Mouse (Mus musculus) heart, embryonic 16.5 days (tissue): ENCODE measurements at regions not wholly inside any gene's neighbourhood (a gene's known extent, or its start where the extent isn't known, plus 50 kb on each side); places are given as distances from the start of the nearest gene placed in this dataset.

Source experiments
- ATAC-seq: fragments of 200-750 bp; cut with Nextera tagmentation; replicated peaks from 2 replicates; pipeline ENCODE4 v1.8.0; 2017; ENCODE audit warnings: moderate number of reproducible peaks; ENCODE audit not compliant: insufficient read depth, low FRiP score; ENCODE audit errors: extremely low read depth
- H3K27ac ChIP-seq: fragments of 300-500 bp; sonication (generic); 2 replicates; pipeline ENCODE4 v1.5.1; 2014; ENCODE audit warnings: mild to moderate bottlenecking, low read length, control low read depth, moderate library complexity
- H3K27me3 ChIP-seq: fragments of 300-500 bp; sonication (generic); 2 replicates; pipeline ENCODE4 v1.6.1; 2014; ENCODE audit warnings: low read length, mixed read lengths; ENCODE audit not compliant: control insufficient read depth, insufficient read depth
- H3K36me3 ChIP-seq: fragments of 300-500 bp; sonication (generic); 2 replicates; pipeline ENCODE4 v1.6.1; 2014; ENCODE audit not compliant: control insufficient read depth, insufficient read depth
- H3K4me1 ChIP-seq: fragments of 300-500 bp; sonication (generic); 2 replicates; pipeline ENCODE4 v1.6.1; 2014; ENCODE audit warnings: low read length, mixed read lengths; ENCODE audit not compliant: control insufficient read depth, insufficient read depth
- H3K4me2 ChIP-seq: fragments of 300-500 bp; sonication (generic); 2 replicates; pipeline ENCODE4 v1.6.1; 2014; ENCODE audit warnings: low read depth, mild to moderate bottlenecking, control low read depth, low read length
- H3K4me3 ChIP-seq: fragments of 300-500 bp; sonication (generic); 2 replicates; pipeline ENCODE4 v1.5.1; 2014; ENCODE audit warnings: mild to moderate bottlenecking, control low read depth, low read length
- H3K9ac ChIP-seq: fragments of 300-500 bp; sonication (generic); 2 replicates; pipeline ENCODE4 v1.6.1; 2014; ENCODE audit warnings: low read length, control low read depth
- H3K9me3 ChIP-seq: fragments of 300-500 bp; sonication (generic); replicated peaks from 2 replicates; pipeline ENCODE4 v1.6.1; 2016; ENCODE audit warnings: low read length; ENCODE audit not compliant: control insufficient read depth
- WGBS: fragments of 180-500 bp; shearing (Covaris S2); extraction: QIAGEN DNeasy Blood & Tissue Kit; methylation state at CpG from one replicate; pipeline ENCODE4 v1.1.7; 2014; 5-methylcytosine and 5-hydroxymethylcytosine counted together

GRCm38 (mm10) chr2:167784353-167784752 is 94.7 kb upstream of the Tmem189 start:
- Histone ChIP-seq H3K4me2 (no peak overlapping the region), H3K9me3 (no peaks in the 10 kb centered on the region), H3K27ac (no peak overlapping the region), H3K4me1 (peaks cover 18% of the 10 kb centered on the region), H3K4me3 (no peak overlapping the region), H3K27me3 (no peaks in the 10 kb centered on the region), H3K36me3 (no peaks in the 10 kb centered on the region), H3K9ac (no peak overlapping the region)
- no peak for ATAC-seq
- WGBS = 80% methylated on average over 13 of the region's 13 CpGs

- no peak overlapping the region for H3K9ac ChIP-seq
- ATAC-seq = no peak
- no peak overlapping the region for H3K27ac ChIP-seq
- no peaks in the 10 kb centered on the region for H3K27me3 ChIP-seq
- peaks cover 23% of the 10 kb centered on the region for H3K4me1 ChIP-seq
- no peaks in the 10 kb centered on the region for H3K9me3 ChIP-seq
- no peak overlapping the region for H3K4me3 ChIP-seq
- H3K4me2 ChIP-seq = no peak overlapping the region
- WGBS = 60% methylated on average over 3 of the region's 3 CpGs
- H3K36me3 ChIP-seq = no peaks in the 10 kb centered on the region
Observed at GRCm38 (mm10) chr2:167783374-167783773, 93.8 kb upstream of the Tmem189 start.

- peak overlapping the region; percentile 44; the same call in 1 of the 2 replicates for H3K27ac ChIP-seq
- no peaks in the 10 kb centered on the region for H3K36me3 ChIP-seq
- H3K9ac ChIP-seq = peak overlapping the region; percentile 45; the same call in 1 of the 2 replicates
- no peaks in the 10 kb centered on the region for H3K9me3 ChIP-seq
- no peak overlapping the region for H3K4me3 ChIP-seq
- 0 out of 2 replicates have a peak overlapping the region, but pooled peaks have one; percentile 36 for H3K4me2 ChIP-seq
- H3K27me3 ChIP-seq = no peaks in the 10 kb centered on the region
- no peak for ATAC-seq
- 32% methylated on average over 27 of the region's 27 CpGs for WGBS
- H3K4me1 ChIP-seq = peaks cover 27% of the 10 kb centered on the region
Observed at GRCm38 (mm10) chr2:167782231-167782999, 92.8 kb upstream of the Tmem189 start.

- ATAC-seq = no peak
- Histone ChIP-seq H3K27me3 (no peaks in the 10 kb centered on the region), H3K4me3 (no peak overlapping the region), H3K36me3 (no peaks in the 10 kb centered on the region), H3K4me1 (peaks cover 27% of the 10 kb centered on the region), H3K4me2 (no peak overlapping the region), H3K9me3 (no peaks in the 10 kb centered on the region), H3K9ac (no peak overlapping the region), H3K27ac (peak overlapping the region; percentile 44)
- 36% methylated on average over 13 of the region's 13 CpGs for WGBS
Observed at GRCm38 (mm10) chr2:167781496-167781895, 91.9 kb upstream of the Tmem189 start.

- Histone ChIP-seq H3K9ac (peak overlapping the region; percentile 72), H3K4me3 (no peak overlapping the region), H3K4me1 (peaks cover 33% of the 10 kb centered on the region), H3K4me2 (peak overlapping the region; percentile 83), H3K9me3 (no peaks in the 10 kb centered on the region), H3K27ac (peak overlapping the region; percentile 91), H3K36me3 (no peaks in the 10 kb centered on the region), H3K27me3 (no peaks in the 10 kb centered on the region)
- WGBS = 69% methylated on average over 10 of the region's 10 CpGs
- no peak for ATAC-seq
Observed at GRCm38 (mm10) chr2:167778691-167779090, 89.1 kb upstream of the Tmem189 start.

GRCm38 (mm10) chr2:167778271-167778670 is 88.6 kb upstream of the Tmem189 start:
- H3K4me2 ChIP-seq = peak overlapping the region; percentile 83
- H3K9me3 ChIP-seq = no peaks in the 10 kb centered on the region
- ATAC-seq = no peak
- H3K9ac ChIP-seq = peak overlapping the region; percentile 72
- no peaks in the 10 kb centered on the region for H3K27me3 ChIP-seq
- no peaks in the 10 kb centered on the region for H3K36me3 ChIP-seq
- H3K27ac ChIP-seq = peak overlapping the region; percentile 91
- peaks cover 33% of the 10 kb centered on the region for H3K4me1 ChIP-seq
- H3K4me3 ChIP-seq = peak overlapping the region; percentile 52
- 58% methylated on average over 4 of the region's 4 CpGs for WGBS

- Histone ChIP-seq H3K4me3 (peak overlapping the region; percentile 52), H3K4me1 (peaks cover 30% of the 10 kb centered on the region), H3K4me2 (peak overlapping the region; percentile 83), H3K9ac (peak overlapping the region; percentile 72), H3K27me3 (no peaks in the 10 kb centered on the region), H3K9me3 (no peaks in the 10 kb centered on the region), H3K27ac (peak overlapping the region; percentile 91), H3K36me3 (no peaks in the 10 kb centered on the region)
- peak; percentile 71 for ATAC-seq
- WGBS = under 1% methylated on average over 33 of the region's 33 CpGs
Observed at GRCm38 (mm10) chr2:167777331-167778085, 87.9 kb upstream of the Tmem189 start.

- 86% methylated on average over 24 of the region's 24 CpGs for WGBS
- no peak overlapping the region for H3K4me2 ChIP-seq
- H3K9me3 ChIP-seq = no peaks in the 10 kb centered on the region
- peak overlapping the region; percentile 91 for H3K27ac ChIP-seq
- no peak overlapping the region for H3K9ac ChIP-seq
- peaks cover 20% of the 10 kb centered on the region for H3K4me1 ChIP-seq
- peak overlapping the region; percentile 52; the same call in 1 of the 2 replicates for H3K4me3 ChIP-seq
- H3K36me3 ChIP-seq = no peaks in the 10 kb centered on the region
- ATAC-seq = no peak
- H3K27me3 ChIP-seq = no peaks in the 10 kb centered on the region
Observed at GRCm38 (mm10) chr2:167776251-167777168, 86.9 kb upstream of the Tmem189 start.
